Mouse (Mus musculus): Measurements from ENCODE around the gene Gm13723.

DNA sequence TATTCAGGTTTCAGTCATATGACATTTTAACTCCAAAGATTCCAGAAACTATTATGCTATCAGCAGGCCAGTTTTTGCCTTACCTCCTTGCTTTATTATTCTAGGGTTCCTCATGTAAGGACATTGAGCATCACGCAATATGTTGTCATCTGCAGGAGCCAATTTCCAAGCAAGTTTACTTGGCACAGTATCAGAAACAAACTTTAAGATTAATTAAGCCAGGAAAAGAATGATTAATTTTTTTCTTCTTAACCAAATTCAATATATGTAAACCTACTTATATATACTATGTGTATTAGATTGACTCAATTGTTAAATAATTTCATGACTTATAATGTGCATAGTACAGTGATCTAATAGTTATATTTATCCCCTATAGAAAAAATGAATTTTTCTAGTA, 17.5 kb upstream of the Gm13723 start, which contains the start of gene Olfr1097:
- TF ChIP-seq CTCF (IDR thresholded peaks at IDR 0.05; ENCODE audit: low read depth, low read length) (no peak), GATA2 (IDR thresholded peaks at IDR 0.05; ENCODE audit: borderline replicate concordance, low read depth, low read length) (no peak), GATA1 (IDR thresholded peaks at IDR 0.05; ENCODE audit: borderline replicate concordance, low read length) (no peak)

Measured in G1E (cell line).